Mouse (Mus musculus) thymus, postnatal 4 days (tissue): ENCODE results near the gene 1700016C15Rik.
A peak's percentile ranks its signal among the peaks of the same experiment; 100 is the strongest.

Experiments
- DNase-seq: peaks from one replicate; pipeline ENCODE4 v3.0.0; 2021

1700016C15Rik gene

DNA sequence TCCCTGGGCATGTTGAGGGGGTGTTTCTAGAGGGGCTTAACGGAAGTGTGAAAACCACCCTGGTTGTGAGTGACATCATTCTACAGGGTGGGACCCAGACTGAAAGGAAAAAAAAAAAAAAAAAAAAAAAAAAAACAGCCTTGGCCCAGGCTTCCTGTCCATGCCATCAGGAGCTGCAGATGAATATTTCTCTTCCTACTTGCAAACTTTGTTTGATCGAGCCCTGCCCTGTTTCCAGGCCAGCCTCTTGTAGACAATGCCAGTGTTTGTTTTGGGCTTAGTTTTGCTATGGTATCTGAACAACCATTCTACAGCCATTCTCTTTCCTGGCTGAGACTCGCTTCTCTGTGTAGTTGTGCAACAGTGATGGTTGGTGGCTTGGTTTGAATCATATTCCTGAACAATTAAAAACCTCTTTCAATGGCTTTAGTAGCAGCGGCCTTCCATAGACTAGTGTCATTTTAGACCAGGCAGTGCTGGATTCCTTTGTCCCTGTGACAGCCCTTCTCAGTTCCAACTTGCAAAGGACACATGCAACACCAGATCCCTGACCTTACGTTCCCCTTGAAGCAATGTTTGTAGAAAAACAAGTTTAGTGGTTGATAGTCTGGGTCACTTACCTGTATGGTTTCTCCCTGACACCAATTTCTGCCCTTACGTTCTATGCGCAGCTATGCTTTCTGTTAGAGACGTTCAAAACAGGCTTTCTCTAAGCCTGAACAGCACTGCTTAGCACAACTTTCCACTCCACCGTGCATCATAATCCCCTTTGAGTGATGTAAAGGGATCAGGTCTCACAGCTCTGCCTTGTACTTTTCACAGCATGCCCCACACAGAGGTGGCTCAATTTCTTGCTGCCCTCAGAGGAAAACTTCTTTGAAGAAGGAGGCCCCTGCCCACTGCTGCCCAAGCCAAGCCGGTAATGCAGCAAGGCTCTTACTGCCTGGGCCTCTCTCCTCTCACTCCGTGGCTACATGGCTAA is at the start of gene 1700016C15Rik:
TSS of gene 1700016C15Rik (plus strand) at position 772 of the 982 bp plus-strand sequence.
- no peak for DNase-seq

DNA sequence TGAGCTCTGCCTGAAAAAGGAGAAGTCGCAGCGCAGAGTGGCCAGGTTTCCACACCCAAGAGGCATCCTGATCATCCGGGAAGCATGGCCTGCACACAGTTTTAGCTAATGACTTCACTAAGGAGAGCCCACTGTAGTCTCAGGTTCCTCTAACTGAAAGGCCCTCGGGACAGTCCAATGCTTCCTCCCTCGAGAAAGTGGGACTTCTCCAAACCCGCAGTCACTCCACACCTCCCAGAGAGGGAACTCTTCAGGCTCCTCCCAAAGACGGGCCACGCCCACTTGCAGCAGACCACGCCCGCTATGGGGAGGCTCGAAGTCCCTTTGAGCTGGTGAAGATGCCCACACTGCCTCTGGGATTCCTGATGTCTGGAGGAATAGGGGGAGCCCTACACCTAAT is 48.4 kb upstream of the 1700016C15Rik start:
- DNase-seq, result peak; percentile 40

DNA sequence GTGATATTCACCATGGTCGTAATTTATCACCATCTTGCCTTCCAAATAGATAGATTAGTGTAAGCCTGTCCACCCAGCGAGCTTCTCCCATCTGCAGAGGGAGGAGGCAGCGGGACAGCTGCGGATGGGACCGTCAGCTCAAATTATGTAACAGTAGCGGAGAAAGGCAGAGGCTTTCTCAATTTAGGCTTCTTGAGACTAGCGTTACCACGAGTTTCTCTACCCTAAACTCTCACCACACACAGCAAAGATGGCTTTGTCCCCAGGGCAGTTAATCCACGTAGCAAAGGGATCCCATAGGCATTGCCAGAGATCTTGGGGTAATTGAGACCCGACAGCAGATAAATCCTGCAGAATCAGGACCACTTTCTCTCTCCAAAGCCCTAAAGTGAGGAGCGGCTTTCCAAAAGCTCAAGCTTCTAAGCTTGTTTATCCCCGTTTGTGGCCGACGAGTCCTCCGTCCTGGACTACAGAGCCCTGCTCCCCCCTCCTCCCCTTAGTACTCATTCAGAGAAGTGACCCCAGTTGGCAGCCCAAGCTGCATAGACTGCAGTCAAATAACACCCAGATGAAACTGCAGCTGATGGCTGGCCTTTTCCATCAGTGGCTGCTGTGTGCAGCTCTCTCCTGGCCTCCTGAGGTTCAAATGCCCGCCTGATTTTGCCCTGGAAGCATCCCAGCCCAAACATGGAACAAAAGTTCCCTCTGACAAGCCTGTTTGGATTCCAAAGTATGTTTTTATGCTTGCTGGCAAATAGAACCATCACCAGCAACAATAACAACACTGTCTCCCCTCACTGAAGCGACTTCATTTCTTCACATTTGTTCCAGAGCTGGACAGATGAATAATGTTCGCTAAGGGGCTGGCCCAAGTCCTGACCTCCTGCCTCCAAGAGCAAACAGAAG is 45.4 kb upstream of the 1700016C15Rik start:
- DNase-seq, result no peak

DNA sequence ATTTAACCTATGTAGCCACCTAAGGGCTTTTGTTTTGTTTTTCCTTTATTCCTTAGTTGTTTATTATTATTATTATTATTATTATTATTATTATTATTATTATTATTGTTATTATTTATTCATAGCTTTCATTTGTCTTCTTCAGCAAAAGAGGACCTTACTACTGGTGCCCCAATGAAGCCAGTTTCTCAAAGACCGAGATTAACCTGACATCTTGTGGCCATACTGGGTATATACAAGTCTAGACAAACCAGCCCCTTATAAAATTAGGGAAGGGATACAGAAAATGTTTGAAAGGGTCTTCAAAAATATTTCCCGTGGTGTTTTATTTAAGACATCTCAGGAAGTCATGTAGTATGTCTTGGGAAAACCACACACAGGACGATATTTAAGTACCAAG is 44.7 kb upstream of the 1700016C15Rik start:
- no peak for DNase-seq

DNA sequence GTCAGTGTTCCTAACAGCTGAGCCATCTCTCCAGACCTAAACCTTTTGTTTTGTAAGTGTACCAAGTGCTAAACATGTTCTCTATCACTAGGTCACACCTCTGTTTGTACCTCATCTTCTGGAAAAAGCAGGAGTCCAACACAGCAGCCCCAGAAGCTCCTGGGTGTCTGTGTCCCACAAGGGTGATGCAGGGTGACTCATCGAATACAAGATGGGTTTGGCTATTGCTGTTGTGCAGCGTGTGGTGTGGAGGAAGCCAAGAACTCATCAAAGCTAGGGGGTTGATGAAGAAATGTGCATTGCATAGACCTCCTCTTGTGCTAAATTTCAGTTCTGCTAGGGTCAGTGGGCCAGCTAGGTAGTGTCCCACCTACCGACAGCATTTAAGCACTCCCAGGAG is 43.5 kb upstream of the 1700016C15Rik start:
- no peak for DNase-seq

DNA sequence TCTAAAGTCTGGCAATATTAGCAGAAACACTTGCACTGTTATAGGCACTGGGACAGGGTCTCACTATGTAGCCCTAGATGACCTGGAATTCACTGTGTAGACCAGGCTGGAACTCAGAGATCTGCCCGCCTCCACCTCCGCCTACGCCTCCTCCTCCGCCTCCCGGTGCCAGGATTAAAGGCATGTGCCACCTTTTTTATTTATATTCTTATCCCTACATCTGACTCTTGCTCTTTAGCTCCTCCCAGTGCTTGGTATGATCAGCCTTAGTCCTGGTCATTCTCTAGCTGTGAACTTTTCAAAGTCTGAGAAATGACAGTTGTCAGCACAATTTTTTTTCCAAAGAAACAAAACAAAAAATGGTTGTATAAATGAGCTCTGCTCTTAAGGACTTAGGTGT is 42.6 kb upstream of the 1700016C15Rik start:
- DNase-seq, result no peak

DNA sequence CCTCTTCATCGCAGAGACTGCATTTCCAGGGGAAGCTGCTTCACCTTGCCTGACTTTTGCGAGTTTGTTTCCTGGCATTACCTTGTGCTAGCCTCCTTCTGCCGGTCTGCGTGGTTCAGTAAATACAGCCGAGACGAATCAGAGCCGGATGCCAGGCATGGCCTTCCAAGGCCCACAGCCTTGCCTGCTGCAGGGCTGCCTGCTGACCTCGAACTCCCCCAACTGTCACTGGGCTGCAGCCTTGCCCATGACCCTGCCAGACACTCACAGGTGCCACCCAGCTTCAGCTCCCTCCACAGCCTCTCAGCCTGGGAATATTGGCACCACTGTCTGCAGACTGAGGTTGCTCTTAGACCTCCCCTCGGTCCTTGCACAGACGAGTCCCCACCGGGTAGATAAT is 37.1 kb upstream of the 1700016C15Rik start:
- DNase-seq, result no peak

DNA sequence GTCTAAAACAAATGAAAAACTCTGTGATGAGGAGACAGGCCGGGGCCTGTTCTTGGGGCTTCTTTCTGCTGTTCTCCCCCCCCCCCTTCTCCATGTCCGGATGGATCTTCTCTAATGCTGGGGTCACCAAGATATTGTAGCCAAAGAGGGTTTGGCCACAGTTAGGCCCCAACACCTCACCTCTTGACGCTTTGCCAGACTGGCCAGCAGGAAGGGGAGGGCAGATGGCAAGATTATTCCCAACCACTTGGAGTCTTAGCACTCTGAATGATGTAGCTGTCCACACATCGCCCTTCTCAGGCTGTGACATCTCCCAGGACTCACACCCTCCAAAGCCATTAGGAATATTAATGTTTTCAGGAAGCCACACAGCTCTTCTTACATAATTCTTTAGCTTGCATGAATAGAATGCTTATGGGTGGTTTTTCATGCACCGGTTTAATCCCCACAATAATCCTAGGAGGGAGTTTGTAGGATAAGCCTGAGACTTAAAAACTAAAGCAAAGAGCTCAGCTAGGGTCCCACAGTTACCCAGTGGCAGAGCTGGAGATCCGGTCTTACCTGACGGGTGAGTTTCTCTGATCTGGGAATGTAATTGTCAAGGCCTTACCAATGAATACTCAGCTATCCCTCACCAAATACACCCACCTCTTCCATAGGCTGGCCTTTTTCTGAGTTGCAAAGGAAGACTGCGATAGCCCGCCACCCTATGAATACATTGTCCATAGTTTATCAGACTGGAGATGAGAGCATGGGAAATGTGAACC is 35.9 kb upstream of the 1700016C15Rik start:
- no peak for DNase-seq

DNA sequence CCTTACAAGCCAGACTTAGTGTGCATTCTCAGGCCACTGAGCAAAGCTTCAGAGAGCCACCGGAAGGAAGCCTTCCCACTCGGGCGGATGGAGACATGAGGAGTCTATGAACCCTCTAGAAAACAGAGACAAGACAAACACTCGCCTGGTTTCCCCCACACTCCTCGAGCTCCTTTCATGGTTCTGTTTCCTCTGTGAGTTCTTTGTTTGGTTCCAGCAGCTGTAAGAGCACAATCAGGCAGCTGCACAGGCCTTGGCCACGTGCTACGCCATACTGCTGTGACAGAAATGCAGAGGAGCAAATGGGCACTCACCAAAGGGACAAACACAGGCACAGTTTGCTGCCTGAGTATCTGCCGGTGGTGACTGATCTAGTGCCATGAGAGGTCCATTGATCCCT is 29.1 kb upstream of the 1700016C15Rik start:
- DNase-seq, result peak; percentile 32

DNA sequence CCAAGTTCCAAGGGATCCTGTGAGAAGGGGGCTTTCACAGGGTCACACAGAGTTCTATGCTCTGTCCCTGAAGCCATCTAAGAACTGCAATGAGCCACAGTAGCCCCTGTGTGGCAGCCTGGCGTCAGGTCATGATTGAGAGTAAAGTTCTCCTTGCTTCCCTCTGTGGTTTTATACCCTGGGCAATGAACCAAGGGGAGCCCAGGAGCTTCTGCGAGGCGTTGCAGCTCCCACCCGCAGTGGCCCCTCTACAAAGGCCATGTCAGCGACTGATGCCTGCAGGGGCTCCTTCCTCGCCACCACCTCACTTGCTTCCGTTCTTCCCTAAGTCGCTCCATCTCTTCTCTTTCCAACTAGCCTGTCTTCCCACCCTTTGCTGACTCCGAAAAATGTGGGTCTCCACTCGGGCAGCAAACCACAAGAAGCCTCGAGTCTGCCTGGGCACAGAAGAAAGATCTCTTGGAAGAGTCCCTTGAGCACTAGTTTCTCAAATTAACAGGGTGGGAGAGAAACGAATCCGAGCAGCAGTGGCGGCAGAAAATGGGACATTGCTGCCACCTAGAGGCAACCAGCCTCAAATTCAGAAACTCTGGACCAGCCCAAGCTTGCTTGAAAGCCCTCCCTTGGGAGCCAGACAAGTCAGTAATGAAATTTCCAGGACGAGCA is 27.0 kb upstream of the 1700016C15Rik start:
- peak; percentile 82 for DNase-seq

DNA sequence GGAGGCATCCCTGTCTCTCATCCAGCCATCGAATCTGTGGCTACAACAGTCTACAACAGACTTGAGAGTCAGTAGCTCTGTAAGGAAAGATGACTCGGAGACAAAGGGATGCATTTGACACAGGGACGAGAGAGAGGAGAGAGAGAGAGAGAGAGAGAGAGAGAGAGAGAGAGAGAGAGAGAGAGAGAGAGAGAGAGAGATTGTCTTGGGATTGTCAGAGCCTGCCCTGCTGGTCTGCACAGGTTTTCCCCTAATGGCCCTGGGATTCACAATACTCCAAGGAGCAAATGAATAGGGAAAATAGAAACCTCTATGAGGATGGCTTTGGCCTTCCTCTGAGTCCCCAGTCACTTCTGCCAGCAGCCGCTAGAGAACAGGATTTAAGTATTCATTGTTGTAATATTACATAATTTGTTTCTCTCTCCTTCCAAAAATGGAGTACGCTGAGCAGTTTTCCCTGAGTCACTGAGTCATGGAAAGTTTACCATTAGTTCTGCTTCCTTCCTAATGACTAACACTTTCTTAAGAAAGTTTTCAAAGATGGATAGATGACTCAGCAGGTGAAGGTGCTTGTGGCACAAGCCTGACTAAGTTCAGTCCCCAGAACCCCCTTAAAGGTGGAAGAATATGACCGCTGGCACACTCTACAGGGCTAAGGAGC is 26.3 kb upstream of the 1700016C15Rik start:
- DNase-seq, result no peak

DNA sequence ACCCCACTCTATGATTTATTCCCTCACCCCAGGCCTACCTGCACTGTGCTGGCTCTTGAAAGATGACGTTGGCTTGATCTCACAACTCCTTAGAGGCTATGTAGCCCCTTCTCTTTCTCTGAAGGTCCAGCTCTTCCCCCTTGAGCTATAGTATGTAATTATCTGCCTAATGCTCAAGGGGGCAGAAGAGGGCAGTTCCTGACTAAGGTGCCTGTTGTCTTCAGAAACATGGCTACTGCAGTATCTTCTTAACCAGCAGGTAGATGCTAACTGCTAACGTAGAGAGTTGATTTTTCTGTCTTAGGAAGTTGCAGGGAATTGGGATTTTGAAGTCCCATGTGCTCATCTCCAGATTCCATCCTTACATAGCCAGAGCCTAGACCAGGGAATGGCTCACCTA is 24.4 kb upstream of the 1700016C15Rik start:
- no peak for DNase-seq

DNA sequence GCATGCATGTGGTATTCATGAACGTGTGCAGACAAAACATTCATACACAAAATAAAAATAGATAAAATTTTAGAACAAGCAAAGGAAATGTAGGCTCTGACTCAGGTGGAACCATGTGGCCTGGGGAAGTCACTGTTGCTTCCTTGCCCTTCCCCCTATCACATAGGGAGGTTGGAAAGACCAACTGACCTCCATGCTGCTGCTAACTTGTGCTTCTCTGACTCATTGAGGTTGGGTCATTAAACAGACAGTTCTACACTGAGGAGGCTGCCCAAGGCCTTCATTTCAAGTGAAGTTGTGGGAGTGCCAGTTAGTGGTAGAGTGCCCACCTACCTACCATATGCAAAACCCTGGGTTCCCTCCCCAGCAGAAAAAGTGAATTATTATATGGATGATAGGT is 22.0 kb upstream of the 1700016C15Rik start:
- DNase-seq, result no peak

DNA sequence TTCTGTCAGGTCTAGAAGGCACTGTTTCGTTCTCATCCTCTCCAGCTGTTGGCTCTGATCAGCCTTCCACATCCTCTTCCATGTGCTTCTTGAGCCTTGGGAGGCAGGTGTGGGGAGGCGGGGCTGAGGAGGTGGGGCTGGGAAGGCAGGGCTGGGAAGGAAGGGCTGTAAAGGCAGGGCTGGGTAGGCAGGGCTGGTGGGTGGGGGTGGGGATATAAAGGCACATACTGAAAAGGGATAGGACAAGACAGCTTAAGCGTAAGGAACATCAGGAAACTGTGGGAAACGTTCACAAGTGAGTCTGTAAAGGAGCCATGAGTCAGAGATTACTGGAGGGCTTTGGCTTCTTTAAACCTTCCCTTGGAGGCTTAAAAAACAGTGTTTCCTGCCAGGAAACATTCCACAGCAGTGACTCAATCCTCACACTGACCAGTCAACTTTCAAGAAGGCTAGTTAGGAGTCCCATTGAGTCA is 21.0 kb upstream of the 1700016C15Rik start:
- no peak for DNase-seq

DNA sequence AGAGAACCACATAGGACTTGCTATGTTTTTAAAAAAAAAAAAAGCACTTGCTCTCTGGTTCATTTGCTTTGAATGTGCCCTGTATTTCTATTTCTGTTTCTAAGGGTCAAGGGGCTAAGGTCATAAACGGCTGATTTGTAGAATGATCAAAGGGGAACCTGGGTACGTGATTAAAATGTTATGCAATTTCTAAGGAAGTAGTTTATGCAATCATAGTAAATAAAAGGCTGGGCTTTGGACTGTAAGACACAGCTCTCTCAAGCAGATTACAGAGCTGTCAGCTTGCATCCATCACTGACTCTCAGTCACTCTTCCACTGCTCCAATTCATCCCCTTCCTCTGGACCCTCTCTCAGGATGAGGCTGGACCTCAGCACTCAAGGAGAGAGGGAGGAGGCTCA is 18.6 kb upstream of the 1700016C15Rik start:
- DNase-seq, result no peak

DNA sequence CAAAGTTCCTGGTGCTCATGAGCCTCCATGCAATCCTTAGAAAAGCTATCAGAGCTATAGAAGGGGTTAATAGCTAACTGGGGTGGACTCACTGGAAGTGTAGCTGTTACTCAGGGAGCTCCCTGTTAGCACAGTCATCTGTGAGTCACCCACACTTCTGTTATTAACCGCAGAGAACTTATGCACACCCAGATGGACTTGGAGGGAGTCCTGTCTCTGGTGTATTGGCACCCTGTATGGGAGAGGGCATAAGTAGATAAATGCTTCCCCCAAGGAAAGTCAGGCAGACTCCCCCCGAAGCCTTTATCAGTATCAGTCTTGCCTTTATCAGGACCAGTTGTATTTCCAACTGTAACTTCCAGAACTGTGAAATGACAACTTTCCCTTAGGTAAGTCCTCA is 18.2 kb upstream of the 1700016C15Rik start:
- no peak for DNase-seq

DNA sequence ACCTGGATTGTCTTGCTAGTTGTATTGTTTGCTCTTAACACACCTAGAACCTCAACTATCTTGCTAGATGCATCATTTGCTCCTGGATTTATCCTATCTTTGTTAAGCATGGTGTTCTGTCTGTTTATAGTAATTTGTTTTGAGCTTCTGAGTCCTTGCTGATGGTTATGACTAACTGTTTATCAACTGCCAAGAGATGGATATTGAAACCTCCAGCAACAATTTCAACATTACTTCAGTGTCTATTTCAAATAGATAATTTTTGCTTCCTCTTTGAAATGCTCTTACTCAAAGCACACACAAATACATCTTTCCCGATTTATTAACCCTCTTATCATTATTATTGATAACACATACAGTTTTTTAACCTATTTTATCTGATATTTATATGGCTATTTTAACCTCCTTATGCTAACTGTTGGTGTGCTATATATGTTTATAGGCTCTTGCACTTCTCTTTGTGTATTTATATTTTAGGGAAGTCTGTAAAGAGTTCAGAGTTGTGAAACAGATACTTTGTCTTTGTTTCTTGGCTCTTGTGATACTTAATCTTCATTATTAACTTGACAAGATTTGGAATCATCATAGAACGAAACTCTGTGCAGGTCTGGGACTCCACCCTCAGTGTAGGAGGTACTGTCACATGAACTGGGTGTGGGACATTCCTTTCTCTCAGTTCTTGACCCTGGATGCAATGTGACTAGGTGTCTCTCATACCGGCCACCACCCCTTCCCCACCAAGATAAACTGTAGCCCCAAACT is 15.8 kb upstream of the 1700016C15Rik start:
- no peak for DNase-seq

DNA sequence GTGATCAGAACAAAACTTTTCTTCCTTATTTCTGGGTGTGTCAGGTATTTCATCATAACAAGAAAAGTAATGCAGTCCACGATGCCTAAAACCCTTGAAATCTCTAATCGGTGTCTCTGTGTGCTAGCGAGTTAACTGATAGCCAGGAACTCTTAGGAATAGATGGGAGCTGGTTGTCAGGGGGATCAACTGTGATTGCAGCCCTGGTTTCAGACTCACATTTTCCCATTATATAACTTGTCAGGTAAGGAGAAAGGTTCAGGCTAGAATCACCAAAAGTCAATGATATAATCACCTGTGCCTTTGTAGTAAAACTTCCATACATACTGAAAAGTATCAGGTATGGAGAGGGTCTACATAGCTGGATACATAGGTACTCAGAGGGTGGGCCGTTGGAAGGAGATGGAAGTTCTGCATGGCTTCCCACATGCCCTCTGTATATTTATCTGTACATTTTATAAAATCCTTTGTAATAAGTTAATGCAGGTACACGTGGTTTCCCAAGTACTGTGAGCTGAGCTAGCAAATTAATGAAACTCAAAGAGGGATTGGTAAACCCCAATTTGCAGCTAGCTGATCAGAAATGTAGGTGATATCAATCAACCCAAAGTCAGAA is 15.1 kb upstream of the 1700016C15Rik start:
- DNase-seq, result no peak

DNA sequence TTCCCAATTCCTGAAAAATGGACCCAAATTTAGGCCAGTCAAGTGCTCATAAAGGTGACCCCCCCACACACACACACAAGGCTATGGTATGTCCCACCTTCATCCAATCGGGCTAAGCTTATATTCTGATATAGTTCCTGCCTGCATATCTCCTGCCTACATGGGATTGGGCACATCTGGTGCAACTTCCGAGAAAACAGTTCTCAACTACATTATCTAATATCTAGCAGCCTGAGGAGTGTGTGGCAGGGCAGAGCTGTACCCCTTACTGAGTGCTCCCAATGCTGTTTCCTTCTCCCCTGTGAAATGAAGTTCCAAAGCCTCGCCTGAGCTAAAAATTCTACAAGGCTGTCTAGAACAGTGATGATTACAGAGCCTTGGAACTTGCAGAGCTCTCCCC is 13.2 kb upstream of the 1700016C15Rik start:
- no peak for DNase-seq
